Mouse (Mus musculus) testis, postnatal 14 days (tissue): ENCODE data around the gene Theg.

Source experiments
- DNase-seq: peaks from one replicate; pipeline ENCODE4 v3.0.0; 2021; ENCODE audit warnings: low spot score

Theg gene

DNA sequence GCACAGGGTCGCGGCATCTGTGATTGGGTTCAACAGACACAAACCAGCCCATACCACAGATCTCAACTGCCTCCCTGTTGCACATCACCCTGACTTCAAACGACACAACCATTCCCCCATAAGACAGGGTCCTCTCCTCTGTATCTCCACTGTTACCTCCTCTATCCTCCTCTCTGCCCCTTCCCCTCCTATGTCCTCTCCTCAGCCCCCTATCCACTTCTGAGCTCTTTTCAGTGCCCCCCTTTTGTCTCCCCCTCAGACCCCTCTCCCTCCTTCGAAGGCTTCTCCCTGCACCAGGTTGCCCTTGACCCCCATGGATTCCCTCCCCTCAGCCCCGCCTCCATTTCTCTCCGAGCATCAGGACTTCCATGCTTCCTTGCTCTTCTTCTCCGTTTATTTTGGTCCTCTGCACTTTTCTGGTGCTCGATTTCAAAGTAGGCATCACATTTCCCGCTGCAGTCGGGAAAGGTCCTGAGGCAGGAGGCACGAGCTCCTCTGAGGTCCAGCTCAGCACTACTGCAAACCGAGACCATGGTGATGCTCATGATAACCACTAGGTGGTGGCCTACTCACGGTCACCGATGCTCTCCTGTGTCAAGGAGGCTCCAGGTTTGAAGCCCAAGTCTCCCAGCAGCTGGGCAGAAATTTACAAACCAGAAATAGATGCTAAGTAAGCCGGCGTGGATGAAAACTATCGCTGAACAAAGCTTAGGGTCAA lies 7.9 kb upstream of the Theg start:
- peak; percentile 32 for DNase-seq

DNA sequence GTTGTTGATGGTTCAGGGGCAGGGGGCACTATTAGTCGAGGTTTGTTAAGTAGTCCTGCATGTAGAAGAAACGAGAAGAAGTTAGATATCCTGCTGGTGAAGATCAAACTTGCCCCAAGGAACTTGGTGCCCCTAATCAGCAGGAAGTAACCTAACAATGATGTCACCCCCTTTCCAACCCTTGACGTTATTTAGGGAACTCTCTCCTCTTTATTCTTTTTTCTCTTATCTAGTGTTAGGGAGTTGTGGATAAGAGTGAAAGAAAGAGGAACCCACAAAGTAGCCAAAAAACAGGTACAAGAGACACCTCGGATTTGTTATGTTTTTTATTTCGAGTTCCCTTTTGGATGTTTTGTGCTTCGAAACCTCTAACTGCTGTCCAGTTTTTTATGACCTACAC lies 7.0 kb upstream of the Theg start:
- DNase-seq = no peak

DNA sequence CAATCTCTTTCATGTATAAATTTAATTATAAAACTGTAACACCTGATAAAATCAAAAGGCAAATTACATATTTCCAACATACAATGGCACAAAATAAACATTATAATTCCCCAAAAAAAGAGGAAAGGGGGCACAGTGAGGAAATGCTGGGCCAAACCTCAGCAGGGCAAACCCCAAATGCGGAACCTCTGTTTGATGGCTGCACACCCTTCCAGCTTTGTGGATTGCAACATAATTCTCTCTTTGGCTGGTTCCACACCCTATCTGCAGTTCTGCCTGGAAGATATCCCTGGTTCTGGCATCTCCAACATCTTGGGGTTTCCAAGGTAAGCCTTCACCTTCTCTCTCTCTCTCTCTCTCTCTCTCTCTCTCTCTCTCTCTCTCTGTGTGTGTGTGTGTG lies 3.6 kb upstream of the Theg start:
- no peak for DNase-seq

DNA sequence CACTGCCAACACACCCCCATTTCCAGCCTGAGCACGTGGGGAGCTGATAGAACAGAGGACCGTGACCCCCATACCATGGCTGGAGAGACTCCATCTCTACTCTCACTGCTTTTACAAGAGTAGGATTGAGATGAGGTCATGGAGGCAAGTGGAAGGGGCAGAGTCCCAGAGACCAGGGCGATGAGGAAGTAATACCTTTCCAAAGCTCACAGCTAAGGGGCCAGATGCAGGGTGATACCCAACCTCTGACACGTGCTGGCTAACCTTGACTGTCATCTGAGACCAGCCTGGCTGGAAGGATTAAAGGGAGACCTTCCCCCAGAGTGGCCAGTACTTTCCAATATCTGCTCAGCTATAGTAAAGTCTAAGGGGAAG lies 608 bp upstream of the Theg start:
- DNase-seq = no peak

GRCm38 (mm10) chr10:79586243-79586642 lies 888 bp downstream of the Theg start:
- no peak for DNase-seq

- DNase-seq = no peak
These were observed 1.4 kb downstream of the Theg start for GRCm38 (mm10) chr10:79585723-79586122.

GRCm38 (mm10) chr10:79585136-79585535 lies 2.0 kb downstream of the Theg start:
- no peak for DNase-seq

DNA sequence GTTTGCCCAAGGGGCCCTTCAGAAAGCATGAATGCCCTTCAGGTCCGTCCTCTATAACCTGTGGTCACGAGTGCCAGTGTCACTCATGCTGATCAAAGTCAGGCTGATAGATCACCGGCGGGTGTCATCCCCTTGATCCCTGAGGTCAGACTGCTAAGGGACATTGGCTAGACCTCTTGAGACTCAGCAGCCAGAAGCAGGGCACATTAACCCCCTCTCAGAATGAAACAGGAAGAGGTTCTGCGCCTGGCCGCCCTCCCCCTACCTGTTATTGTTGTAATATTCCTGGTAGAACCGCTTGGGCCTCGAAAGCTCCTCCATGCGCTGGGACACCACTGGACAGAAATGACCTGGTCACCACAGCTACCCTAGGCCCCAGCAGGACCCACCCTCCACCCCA lies 2.7 kb downstream of the Theg start:
- no peak for DNase-seq

GRCm38 (mm10) chr10:79584021-79584420 lies 3.1 kb downstream of the Theg start:
- DNase-seq = no peak

DNA sequence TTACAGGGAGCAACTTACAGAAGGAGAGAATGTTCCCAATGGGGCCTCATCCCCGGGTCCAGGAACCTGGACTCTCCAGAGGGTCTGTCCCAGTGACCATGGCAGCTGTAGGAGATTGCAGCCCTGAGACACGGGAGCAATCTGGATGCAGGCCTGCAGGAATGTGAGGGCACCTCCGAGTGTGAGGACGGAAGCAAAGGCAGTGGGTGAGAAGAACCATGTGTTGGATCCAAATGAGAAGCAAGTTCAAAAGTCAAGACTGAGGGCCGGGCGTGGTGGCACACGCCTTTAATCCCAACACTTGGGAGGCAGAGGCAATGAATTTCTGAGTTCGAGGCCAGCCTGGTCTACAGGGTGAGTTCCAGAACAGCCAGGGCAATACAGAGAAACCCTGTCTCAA lies 5.6 kb downstream of the Theg start:
- DNase-seq = no peak

- peak; percentile 50 for DNase-seq
These were observed 6.3 kb downstream of the Theg start for GRCm38 (mm10) chr10:79580811-79581210.

- no peak for DNase-seq
These were observed 6.8 kb downstream of the Theg start for GRCm38 (mm10) chr10:79580356-79580755.

DNA sequence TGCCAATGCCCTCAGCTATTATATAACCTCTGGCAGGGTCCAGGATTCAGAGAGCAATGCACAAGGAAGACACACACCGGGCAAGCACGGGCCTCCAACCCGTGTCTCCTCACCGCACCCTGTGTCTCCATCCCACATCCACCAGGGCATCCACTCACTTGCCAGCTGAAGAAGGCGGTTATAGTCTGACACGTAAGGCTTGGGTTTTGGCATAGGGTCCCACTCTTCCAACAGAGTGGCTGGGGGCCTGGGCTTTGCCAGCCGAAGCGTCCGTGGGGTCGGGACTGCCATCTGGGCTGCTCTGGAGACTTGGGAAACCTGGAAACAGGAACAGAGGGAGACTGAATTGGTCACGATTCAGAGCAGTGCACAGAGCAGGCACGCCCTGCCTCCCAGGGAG lies 7.3 kb downstream of the Theg start:
- DNase-seq = no peak

GRCm38 (mm10) chr10:79578891-79579290 lies 8.2 kb downstream of the Theg start:
- no peak for DNase-seq

GRCm38 (mm10) chr10:79578276-79578675 lies 8.9 kb downstream of the Theg start:
- no peak for DNase-seq

DNA sequence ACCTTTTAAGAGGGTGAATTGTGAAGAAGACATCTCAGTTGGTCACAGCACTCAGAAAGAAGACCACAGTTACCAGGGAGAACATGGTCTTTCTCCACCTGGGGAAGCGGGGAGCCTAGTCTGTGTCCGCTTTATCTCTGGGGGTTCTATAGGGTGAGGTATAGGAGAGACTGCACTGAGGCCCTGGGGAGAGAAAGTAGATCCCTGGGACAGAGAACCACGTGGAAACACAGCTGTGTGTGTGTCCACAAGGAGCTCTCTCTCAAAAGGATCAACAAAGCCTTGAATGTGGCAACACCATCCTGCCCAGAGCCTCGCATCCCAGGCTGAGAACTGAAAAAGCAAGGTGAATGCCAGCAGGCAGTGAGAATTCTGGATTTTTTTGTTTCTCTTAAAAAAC lies 9.8 kb downstream of the Theg start:
- no peak for DNase-seq

GRCm38 (mm10) chr10:79575754-79576153 lies 11.4 kb downstream of the Theg start:
- DNase-seq = no peak

DNA sequence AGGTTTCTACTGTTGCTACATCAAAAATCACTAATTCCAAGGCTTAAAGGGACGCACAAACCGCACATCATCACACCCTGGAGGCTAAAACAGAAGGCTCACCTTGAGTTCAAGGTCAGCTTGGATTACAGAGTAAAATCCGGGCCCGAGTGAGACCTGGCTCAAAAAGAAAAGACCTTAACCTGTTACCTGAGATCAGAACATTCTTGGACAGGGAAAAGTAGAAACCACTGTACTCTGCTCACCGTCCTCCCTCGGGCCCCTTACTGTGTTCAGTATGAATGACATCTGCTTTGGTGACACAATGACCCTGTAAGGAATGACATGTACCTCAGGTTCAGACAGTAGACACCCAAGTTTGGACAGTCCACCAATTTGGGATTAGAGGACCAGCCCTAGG lies 12.3 kb downstream of the Theg start:
- DNase-seq = no peak

DNA sequence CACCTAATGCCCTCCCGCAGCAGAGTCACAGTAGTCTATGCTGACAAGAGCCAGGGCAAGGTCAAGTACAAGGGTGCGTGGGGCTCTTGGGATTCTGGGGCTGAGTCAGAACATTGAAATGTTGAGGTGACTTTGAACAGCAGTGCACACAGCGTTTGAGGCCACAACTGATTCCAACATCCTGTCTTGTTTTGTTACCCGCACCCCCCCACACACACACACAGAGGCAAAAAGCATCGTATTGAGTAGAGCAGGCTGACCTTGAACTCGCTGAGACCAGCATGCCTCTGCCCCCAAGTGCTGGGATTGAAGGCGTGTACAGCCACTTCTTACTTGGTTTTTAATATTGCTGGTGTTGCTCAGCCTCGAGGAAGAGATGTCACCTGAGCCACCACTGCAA lies 12.8 kb downstream of the Theg start:
- DNase-seq = no peak

- DNase-seq = no peak
These were observed 13.5 kb downstream of the Theg start for GRCm38 (mm10) chr10:79573611-79574010.

DNA sequence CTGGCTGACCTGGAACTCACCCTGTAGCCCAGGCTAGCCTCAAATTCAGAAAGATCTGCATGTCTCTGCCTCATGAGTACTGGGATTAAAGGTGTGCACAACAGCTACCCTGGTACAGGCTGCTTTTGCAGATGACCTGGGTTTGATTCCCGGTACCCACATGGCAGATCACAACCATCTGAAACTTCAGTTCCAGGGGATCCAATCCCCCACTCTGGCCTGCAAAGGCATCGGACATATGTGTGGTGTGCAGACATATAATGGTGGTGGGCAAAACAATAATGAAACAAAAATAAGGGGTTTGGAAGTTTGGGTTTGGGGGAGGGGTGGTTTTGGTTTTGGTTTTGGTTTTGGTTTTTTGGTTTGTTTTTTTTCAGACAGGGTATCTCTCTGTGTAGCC lies 15.8 kb downstream of the Theg start:
- DNase-seq = no peak

DNA sequence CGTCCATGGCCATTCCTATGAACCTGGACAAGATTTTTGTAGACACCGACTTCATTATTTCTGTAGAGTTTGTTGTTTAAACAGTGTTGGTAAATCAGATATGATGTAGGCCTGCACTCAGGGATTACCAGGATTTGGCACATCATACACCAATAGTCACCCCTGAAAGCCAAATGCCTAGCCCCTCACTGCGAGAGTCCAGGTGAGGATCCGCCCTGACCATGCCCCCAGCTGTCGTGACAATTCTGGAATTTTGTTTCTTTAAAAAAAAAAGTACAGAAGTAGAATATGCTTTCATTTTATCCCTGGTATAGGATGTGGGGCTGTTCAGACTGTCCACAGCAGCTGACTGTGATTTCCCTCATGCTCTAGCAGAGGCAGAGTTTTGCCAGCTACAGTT lies 17.2 kb downstream of the Theg start:
- no peak for DNase-seq

GRCm38 (mm10) chr10:79559716-79560115 lies 27.4 kb downstream of the Theg start:
- no peak for DNase-seq

GRCm38 (mm10) chr10:79557496-79557895 lies 29.6 kb downstream of the Theg start:
- DNase-seq = no peak

DNA sequence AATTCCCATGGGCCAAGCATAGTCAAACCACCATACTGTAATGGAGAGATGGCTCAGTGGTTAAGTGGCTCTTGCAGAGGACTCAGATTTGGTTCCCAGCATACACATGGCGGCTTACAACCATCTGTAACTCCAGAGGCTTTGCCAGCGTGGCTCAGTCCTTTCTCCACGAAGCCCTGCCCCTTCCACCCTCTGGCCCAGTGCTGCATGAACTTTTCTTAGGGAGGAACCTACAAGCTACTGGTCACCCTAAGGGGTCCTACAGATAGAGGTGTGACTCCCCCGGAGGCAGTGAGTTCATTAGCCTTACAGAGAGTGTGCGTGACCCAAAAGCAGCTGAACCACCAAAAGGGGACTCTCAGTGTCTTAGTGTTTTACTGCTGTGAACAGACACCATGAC lies 30.2 kb downstream of the Theg start:
- no peak for DNase-seq
